Mouse (Mus musculus) adipose tissue, adult 10 weeks (tissue): ENCODE data around the gene Gm17655. TPM values are rescaled to one million over a fixed set of nuclear protein-coding genes. Genes with fewer than 3 reads are reported as not detected.

Experiments used
- polyA plus RNA-seq: library from polyadenylated mRNA; stranded (reverse); fragments of 350-450 nt; fragmentation: Illumina TruSeq; extraction: RNeasy Lipid Tissue Mini Kit (QIAGEN cat#74804); gene quantifications from one replicate; pipeline ENCODE4 v1.2.3, GENCODE M21; 2014; ENCODE audit warnings: low read depth, low replicate concordance

Gene Gm17655
- polyA plus RNA-seq, result 2.5 TPM

DNA sequence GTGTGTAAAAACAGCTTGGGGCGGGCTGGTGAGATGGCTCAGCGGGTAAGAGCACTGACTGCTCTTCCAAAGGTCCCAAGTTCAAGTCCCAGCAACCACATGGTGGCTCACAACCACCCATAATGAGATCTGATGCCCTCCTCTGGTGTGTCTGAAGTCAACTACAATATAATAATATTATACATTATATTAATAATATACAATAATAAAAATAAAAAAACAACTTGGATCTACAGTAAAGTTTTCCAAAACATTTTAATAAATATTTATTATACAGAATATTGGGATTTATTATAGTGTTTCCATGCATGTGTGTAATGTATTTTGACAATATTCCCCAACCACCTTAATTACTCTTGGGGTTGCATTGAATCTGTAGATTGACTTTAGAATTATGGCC lies at the start of gene Gm17655:
Gene Gm17655, minus strand, starts transcription at position 101 of the 400 bp plus-strand sequence.

GRCm38 (mm10) chr5:110109991-110110441 lies 37.7 kb upstream of the Gm17655 start, which contains the start of gene Zfp605:
TSS of gene Zfp605 (plus strand) at chr5:110110092.

DNA sequence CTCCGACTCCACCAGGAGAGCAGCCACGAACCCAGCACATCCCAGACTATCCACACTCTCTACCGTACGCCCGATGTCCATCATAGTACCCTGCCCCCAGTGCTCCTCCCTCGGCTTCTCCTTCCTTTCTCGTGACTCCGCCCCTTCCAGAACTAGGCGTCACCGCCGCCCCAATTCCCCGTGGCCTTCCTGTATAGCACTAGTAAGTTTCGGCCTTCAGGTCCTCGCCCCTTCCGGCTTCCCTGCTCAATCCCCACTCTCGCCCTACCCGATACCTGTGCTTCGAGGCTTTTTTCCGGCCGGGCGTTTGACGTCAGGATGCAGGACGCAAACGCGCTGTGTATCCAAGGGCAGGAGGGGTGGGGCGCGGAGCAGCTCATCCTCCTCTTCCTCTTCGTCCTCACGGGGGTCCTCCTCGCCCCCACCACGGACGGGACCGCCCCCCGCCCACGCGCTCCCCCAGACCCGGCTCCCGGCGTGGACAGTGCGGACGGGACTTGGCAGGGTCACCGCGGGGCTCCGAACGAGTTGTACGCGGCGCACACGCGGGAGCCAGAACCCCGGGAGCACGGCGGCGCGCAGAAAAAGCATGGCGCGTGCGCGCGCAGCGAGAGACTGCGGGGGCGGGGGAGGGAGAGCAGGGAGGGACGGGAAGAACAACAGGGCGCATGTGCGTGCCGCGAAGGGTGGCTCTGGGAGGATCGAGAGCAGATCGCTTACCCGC lies 35.4 kb upstream of the Gm17655 start, which contains the start of gene Gtpbp6:
Gene Gtpbp6, minus strand, starts transcription at position 617 of the 724 bp plus-strand sequence.

DNA sequence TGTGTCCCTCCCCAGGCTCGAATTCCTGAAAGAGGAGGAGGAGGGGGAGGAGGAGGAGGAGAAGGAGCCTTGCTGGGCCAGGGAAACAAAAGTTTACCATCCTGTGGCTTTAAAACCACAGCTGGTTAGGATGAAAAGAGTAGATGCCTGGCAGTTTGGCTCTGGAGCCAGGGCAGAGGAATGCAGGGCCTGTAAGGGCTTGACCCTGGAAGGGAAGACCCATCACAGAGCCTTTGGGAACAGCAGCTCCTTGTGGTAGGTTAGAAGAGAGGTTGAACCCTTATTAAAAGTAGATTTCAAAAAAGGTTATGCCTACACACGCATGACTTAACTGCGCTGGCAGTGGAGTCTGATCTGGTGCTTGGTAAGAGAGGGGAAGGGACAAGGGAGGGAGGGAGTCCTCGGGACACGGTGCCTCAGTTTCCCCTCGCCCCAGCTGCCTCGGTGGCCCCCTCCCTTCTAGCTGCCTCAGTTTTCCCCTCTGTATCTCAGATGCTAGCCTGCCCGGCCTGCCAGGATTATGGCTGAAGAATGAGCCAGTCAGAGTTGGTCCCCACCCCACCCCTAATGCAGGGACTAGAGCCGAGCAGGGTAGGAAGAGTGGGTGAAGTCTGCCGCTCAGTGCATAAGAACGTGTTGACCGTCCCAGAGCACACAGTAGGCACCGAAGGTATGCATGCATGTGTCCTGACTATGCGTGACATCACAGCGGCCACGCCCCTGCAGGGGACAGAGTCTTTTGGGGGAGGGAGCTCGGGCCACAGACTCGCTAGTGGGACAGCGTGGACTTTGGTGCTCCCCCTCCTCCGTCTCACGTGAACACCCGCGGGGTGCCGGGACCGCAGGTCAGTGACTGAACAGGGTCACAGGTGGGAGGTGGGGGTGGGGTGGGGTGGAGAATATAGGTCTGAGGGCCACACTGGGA lies 27.6 kb upstream of the Gm17655 start, which contains the start of gene Plcxd1:
Gene Plcxd1, plus strand, starts transcription at position 314 of the 925 bp plus-strand sequence.

DNA sequence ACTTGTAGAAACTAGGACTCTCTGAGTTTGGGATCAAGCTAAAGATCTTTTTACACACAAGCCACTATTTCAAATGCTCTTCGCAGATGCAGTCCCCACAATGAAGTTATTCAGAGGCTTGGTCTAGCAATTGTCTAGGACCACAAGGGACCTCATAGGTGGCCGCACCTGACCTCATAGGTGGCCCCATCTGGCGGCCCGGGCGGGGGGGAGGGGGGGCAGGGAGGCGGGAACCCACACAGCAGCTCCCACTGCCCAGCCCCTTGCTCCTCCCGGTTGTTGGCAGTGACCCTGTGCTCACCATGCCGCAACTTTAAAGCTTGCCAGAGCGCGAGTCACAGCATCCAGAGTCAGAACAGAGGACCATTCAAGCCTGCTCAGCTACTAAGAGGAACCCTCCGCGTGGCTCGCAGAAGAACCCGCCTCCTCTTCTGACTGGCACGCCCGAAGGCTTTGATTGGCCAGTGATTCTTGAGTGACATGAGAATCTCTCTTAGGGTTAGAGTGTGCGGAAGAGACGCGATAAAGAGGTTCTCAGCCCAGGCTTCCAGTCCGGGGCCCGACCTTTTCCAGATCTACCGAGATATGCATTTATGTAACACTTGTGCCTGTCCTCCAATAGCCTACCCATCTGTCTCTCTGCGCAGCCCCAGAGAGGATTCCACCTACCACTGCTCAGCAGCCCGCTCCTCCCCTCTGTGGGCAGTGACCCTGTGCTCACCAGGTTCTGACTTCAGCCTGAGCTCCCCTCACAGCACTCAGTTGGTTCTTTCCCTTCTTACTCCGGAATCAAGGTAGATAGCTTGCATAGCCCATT lies 21.9 kb upstream of the Gm17655 start, which contains the start of gene Gm35315:
Gene Gm35315, minus strand, starts transcription at position 391 of the 817 bp plus-strand sequence.

Other genes starting within 250 kb of the Gm17655 start
- 12.3 TPM for gene Gm15446, start 149.1 kb downstream of the Gm17655 start, polyA plus RNA-seq
- gene Zfp932, start 76.0 kb downstream of the Gm17655 start, polyA plus RNA-seq, result 34.7 TPM
- 1.4 TPM for gene Gm35315, start 21.9 kb upstream of the Gm17655 start, polyA plus RNA-seq
- gene Plcxd1, start 27.5 kb upstream of the Gm17655 start, polyA plus RNA-seq, result 3.5 TPM
- 23.2 TPM for gene Gtpbp6, start 35.7 kb upstream of the Gm17655 start, polyA plus RNA-seq
- gene Zfp605, start 37.6 kb upstream of the Gm17655 start, polyA plus RNA-seq, result 5.6 TPM
- 30.0 TPM for gene Chfr, start 63.3 kb upstream of the Gm17655 start, polyA plus RNA-seq
- 20.7 TPM for gene Golga3, start 104.2 kb upstream of the Gm17655 start, polyA plus RNA-seq
- 20.8 TPM for gene Ankle2, start 158.5 kb upstream of the Gm17655 start, polyA plus RNA-seq
- gene Pgam5, start 197.4 kb upstream of the Gm17655 start, polyA plus RNA-seq, result 27.7 TPM
- gene Pxmp2, start 213.7 kb upstream of the Gm17655 start, polyA plus RNA-seq, result 49.1 TPM
- gene Pole, start 213.8 kb upstream of the Gm17655 start, polyA plus RNA-seq, result 4.7 TPM